Mouse (Mus musculus) neural tube, embryonic 12.5 days (tissue): Measurements from ENCODE around the gene Knstrn. TPM values are rescaled to one million over a fixed set of nuclear protein-coding genes. Genes with fewer than 3 reads are reported as not detected.

Experiments
- ATAC-seq: fragments of 200-750 bp; cut with Nextera tagmentation; 2 replicates; pipeline ENCODE4 v1.8.0; 2017; ENCODE audit warnings: low read depth, mild to moderate bottlenecking, moderate TSS enrichment, moderate library complexity; ENCODE audit not compliant: low FRiP score
- H3K27ac ChIP-seq: fragments of 300-500 bp; sonication (generic); 2 replicates; pipeline ENCODE4 v1.5.1; 2016
- H3K27me3 ChIP-seq: fragments of 300-500 bp; sonication (generic); replicated peaks from 2 replicates; pipeline ENCODE4 v1.6.1; 2016; ENCODE audit warnings: mild to moderate bottlenecking
- H3K36me3 ChIP-seq: fragments of 300-500 bp; sonication (generic); 2 replicates; pipeline ENCODE4 v1.6.1; 2016; ENCODE audit warnings: mild to moderate bottlenecking
- H3K4me1 ChIP-seq: fragments of 300-500 bp; sonication (generic); 2 replicates; pipeline ENCODE4 v1.6.1; 2016
- H3K4me2 ChIP-seq: fragments of 300-500 bp; sonication (generic); replicated peaks from 2 replicates; pipeline ENCODE4 v1.6.1; 2016; ENCODE audit warnings: mild to moderate bottlenecking
- H3K4me3 ChIP-seq: fragments of 300-500 bp; sonication (generic); 2 replicates; pipeline ENCODE4 v1.5.1; 2016
- H3K9ac ChIP-seq: fragments of 300-500 bp; sonication (generic); 2 replicates; pipeline ENCODE4 v1.6.1; 2016; ENCODE audit warnings: mild to moderate bottlenecking
- H3K9me3 ChIP-seq: fragments of 300-500 bp; sonication (generic); 2 replicates; pipeline ENCODE4 v1.6.1; 2016; ENCODE audit warnings: mild to moderate bottlenecking
- WGBS: fragments of 180-500 bp; shearing (Covaris S2); methylation state at CpG from one replicate; pipeline ENCODE4 v1.1.7; 2016; 5-methylcytosine and 5-hydroxymethylcytosine counted together
- polyA plus RNA-seq: library from polyadenylated mRNA; unstranded; fragments of >200 nt; fragmentation: Nextera tagmentation; extraction: Ambion mirVana; gene quantifications from 2 replicates; pipeline ENCODE4 v1.2.1, GENCODE M21; 2016

The Knstrn gene
- polyA plus RNA-seq, 1 experiment from 2014 or later: 90.3 TPM

DNA sequence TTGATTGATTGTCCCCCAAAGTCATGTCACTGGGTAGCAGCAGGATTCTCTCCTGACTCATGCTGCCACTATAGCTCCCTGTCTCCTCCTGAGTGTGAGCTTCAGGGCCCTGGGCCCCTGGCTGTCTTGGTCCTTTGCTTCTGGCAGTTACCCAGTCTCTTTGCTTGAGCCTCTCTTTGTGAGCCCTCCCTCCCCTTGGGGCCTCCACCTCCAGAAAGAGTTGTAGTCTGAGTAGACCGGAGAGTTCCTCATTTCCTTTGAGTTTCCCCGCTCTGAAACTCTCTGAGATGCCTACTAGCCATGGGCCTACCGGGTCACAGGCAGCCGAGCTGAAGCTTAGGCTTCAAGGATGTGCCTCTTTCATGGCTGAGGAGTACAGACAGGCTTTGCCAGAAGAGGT lies 20.2 kb upstream of the Knstrn start:
- Histone ChIP-seq H3K4me1 (peaks cover 9% of the 10 kb centered on the region; the same call in 1 of the 2 replicates), H3K9ac (no peak overlapping the region), H3K9me3 (no peaks in the 10 kb centered on the region), H3K27me3 (0 out of 2 replicates have a peak, but pooled peaks cover 18% of the 10 kb centered on the region), H3K36me3 (peaks cover 20% of the 10 kb centered on the region), H3K4me2 (no peak overlapping the region), H3K4me3 (no peak overlapping the region), H3K27ac (no peak overlapping the region)
- 79% methylated on average over 4 of the region's 4 CpGs for WGBS
- ATAC-seq: no peak

- 73% methylated on average over 4 of the region's 4 CpGs for WGBS
- H3K4me2 ChIP-seq: no peak overlapping the region
Measured at GRCm38 (mm10) chr2:118802542-118803118, 11.2 kb upstream of the Knstrn start.

GRCm38 (mm10) chr2:118804474-118804873 lies 9.3 kb upstream of the Knstrn start:
- no peak for ATAC-seq
- no peak overlapping the region for H3K27ac ChIP-seq
- 76% methylated on average over 2 of the region's 2 CpGs for WGBS
- H3K9me3 ChIP-seq: no peaks in the 10 kb centered on the region
- no peak overlapping the region for H3K4me2 ChIP-seq
- no peak overlapping the region for H3K9ac ChIP-seq
- no peaks in the 10 kb centered on the region for H3K4me1 ChIP-seq
- H3K27me3 ChIP-seq: no peaks in the 10 kb centered on the region
- no peak overlapping the region for H3K4me3 ChIP-seq
- no peaks in the 10 kb centered on the region for H3K36me3 ChIP-seq

More at GRCm38 (mm10) chr2:118802542-118803118, 11.2 kb upstream of the Knstrn start:
- Histone ChIP-seq H3K27ac (no peak overlapping the region), H3K4me3 (no peak overlapping the region), H3K36me3 (no peaks in the 10 kb centered on the region), H3K9me3 (no peaks in the 10 kb centered on the region), H3K9ac (no peak overlapping the region), H3K4me1 (no peaks in the 10 kb centered on the region), H3K27me3 (no peaks in the 10 kb centered on the region)
- no peak for ATAC-seq

- no peaks in the 10 kb centered on the region for H3K9me3 ChIP-seq
- H3K27me3 ChIP-seq: no peaks in the 10 kb centered on the region
- ATAC-seq: no peak
- H3K4me2 ChIP-seq: no peak overlapping the region
- no peak overlapping the region for H3K9ac ChIP-seq
- H3K27ac ChIP-seq: no peak overlapping the region
- no peaks in the 10 kb centered on the region for H3K4me1 ChIP-seq
- H3K36me3 ChIP-seq: no peaks in the 10 kb centered on the region
- 78% methylated on average over 3 of the region's 3 CpGs for whole genome bisulfite sequencing
- no peak overlapping the region for H3K4me3 ChIP-seq
Measured at GRCm38 (mm10) chr2:118805137-118805536, 8.7 kb upstream of the Knstrn start.

GRCm38 (mm10) chr2:118805756-118806155 lies 8.0 kb upstream of the Knstrn start:
- no peak overlapping the region for H3K9ac ChIP-seq
- 41% methylated on average over 3 of the region's 3 CpGs for WGBS
- no peak for ATAC-seq
- no peak overlapping the region for H3K4me2 ChIP-seq
- no peak overlapping the region for H3K27ac ChIP-seq
- H3K9me3 ChIP-seq: no peaks in the 10 kb centered on the region
- H3K27me3 ChIP-seq: no peaks in the 10 kb centered on the region
- no peaks in the 10 kb centered on the region for H3K4me1 ChIP-seq
- no peaks in the 10 kb centered on the region for H3K36me3 ChIP-seq
- no peak overlapping the region for H3K4me3 ChIP-seq

- Histone ChIP-seq H3K4me2 (no peak overlapping the region), H3K9ac (no peak overlapping the region), H3K27ac (no peak overlapping the region), H3K4me1 (no peaks in the 10 kb centered on the region), H3K36me3 (no peaks in the 10 kb centered on the region), H3K27me3 (no peaks in the 10 kb centered on the region), H3K4me3 (no peak overlapping the region), H3K9me3 (no peaks in the 10 kb centered on the region)
- no peak for ATAC-seq
- 77% methylated on average over 4 of the region's 4 CpGs for WGBS
Measured at GRCm38 (mm10) chr2:118806860-118807259, 6.9 kb upstream of the Knstrn start.

DNA sequence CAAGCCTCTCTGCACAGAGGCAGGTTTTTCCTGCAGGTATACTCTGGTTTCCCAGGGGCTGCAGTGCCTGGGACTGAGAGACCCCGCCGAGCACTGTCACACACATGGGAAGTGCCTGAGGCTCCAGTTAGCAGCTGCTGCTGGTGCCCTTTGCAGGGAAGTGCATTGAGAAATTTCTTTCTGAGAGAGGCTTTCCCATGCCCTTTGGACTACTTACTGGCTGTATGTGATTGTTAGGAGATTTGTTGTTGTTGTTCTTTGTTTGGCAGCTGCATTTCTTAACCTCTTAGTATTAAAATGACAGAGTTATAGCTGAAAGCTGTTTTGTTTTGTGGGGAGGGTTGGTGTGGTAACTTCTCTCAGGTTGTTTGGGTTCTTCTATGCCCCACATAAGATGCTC lies 2.9 kb upstream of the Knstrn start:
- ATAC-seq: no peak
- Histone ChIP-seq H3K4me3 (no peak overlapping the region), H3K9ac (no peak overlapping the region), H3K27ac (no peak overlapping the region), H3K4me2 (no peak overlapping the region), H3K4me1 (peaks cover 16% of the 10 kb centered on the region), H3K9me3 (no peaks in the 10 kb centered on the region), H3K27me3 (no peaks in the 10 kb centered on the region), H3K36me3 (no peaks in the 10 kb centered on the region)
- 35% methylated on average over 2 of the region's 2 CpGs for WGBS

DNA sequence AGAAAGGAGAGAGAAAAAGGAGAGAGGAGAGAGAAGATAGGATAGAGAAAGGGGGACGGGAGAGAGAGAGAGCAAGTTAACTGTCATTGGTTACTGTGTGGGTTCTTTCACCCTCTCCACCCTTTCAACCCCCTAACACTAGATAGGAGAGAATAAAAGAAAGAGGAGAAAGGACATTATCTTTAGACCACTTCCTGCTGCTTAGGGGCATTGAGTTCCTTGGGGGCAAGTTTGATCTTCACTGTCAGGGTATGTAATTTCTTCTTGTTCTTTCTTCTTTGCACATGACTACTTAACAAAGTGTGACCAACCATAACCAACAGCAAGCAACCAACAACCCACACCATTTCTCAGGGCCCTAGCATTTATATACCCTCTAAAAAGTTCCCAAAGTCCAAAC lies 1.1 kb upstream of the Knstrn start:
- Histone ChIP-seq H3K36me3 (peaks cover 3% of the 10 kb centered on the region; the same call in 1 of the 2 replicates), H3K4me3 (no peak overlapping the region), H3K27ac (no peak overlapping the region), H3K4me1 (peaks cover 18% of the 10 kb centered on the region), H3K9ac (no peak overlapping the region), H3K9me3 (no peaks in the 10 kb centered on the region), H3K27me3 (no peaks in the 10 kb centered on the region), H3K4me2 (no peak overlapping the region)
- ATAC-seq: no peak
- 64% methylated on average over 1 of the region's 1 CpGs for whole genome bisulfite sequencing

DNA sequence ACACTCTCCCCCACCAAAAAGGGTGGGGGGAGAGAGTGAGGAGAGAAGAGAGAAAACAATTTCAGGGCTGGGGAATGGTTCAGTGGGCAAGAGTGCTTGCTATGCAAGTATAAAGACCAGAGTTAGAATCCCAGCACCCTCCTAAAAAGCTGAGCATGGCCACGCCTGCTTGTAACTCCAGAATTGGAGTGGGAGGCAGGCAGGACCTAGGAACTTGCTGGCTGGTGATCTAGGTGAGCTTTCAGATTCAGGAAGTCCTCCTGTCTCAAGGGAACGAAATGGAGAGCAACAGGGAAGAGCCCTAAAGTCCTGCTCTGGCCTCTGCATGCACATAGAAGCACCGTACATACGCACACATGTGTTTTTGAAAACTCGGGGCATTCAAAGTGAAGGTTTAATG lies 9.0 kb downstream of the Knstrn start:
- Histone ChIP-seq H3K9me3 (no peaks in the 10 kb centered on the region), H3K27me3 (no peaks in the 10 kb centered on the region), H3K9ac (no peak overlapping the region), H3K4me1 (no peaks in the 10 kb centered on the region), H3K36me3 (peaks cover 60% of the 10 kb centered on the region), H3K4me3 (no peak overlapping the region), H3K27ac (no peak overlapping the region), H3K4me2 (no peak overlapping the region)
- WGBS: 96% methylated on average over 5 of the region's 5 CpGs
- no peak for ATAC-seq

DNA sequence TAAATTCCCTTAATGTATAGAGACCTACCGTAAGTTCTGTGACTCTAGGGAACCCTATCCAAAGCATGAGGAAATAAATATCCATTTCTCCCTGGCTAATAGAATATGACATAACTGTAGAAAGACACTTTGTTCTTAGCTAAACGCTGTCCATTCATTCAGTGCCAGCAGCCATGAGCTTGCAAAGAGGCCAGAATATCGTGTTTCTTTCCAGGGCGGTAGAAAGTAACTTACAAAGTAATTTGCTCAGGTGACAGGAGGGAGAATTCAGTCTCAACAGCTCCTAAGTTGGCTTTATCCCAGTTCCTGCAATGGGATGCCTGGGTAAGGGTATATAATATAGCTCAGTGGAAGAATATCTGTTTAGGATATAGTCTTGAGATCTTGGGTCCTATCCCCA lies 10.6 kb downstream of the Knstrn start:
- Histone ChIP-seq H3K4me3 (no peak overlapping the region), H3K4me2 (no peak overlapping the region), H3K27me3 (no peaks in the 10 kb centered on the region), H3K4me1 (no peaks in the 10 kb centered on the region), H3K36me3 (peaks cover 52% of the 10 kb centered on the region), H3K27ac (no peak overlapping the region), H3K9me3 (no peaks in the 10 kb centered on the region), H3K9ac (no peak overlapping the region)
- WGBS: 98% methylated on average over 4 of the region's 4 CpGs
- no peak for ATAC-seq

DNA sequence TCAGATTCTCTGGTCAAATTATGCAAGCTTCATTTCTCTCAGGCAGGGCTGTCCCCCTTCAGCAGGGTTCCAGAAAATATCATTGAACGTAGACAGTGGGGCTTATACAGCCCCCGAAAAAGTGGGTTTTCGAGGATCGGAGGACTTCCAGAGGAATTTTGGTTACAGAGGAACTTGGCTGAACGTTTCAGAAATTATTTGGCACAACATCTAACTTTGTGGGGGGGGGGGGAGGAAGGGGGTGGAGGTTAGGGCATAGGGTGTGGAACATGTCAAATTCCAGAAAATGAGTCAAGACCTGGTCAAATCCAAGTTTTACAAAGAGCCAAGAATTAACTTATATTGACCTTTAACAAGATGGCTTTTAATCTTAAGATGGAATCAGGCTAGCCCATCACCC lies 15.3 kb downstream of the Knstrn start:
- ATAC-seq: no peak
- Histone ChIP-seq H3K4me2 (no peak overlapping the region), H3K9ac (no peak overlapping the region), H3K27me3 (no peaks in the 10 kb centered on the region), H3K36me3 (peaks cover 77% of the 10 kb centered on the region), H3K9me3 (no peaks in the 10 kb centered on the region), H3K27ac (no peak overlapping the region), H3K4me1 (no peaks in the 10 kb centered on the region), H3K4me3 (no peak overlapping the region)
- WGBS: 92% methylated on average over 5 of the region's 5 CpGs

- Histone ChIP-seq H3K9me3 (no peaks in the 10 kb centered on the region), H3K9ac (no peak overlapping the region), H3K27ac (no peak overlapping the region), H3K36me3 (peaks cover 54% of the 10 kb centered on the region), H3K27me3 (no peaks in the 10 kb centered on the region), H3K4me3 (no peak overlapping the region), H3K4me1 (no peaks in the 10 kb centered on the region), H3K4me2 (no peak overlapping the region)
- WGBS: 96% methylated on average over 6 of the region's 6 CpGs
- no peak for ATAC-seq
Measured at GRCm38 (mm10) chr2:118834061-118834460, 20.3 kb downstream of the Knstrn start.

DNA sequence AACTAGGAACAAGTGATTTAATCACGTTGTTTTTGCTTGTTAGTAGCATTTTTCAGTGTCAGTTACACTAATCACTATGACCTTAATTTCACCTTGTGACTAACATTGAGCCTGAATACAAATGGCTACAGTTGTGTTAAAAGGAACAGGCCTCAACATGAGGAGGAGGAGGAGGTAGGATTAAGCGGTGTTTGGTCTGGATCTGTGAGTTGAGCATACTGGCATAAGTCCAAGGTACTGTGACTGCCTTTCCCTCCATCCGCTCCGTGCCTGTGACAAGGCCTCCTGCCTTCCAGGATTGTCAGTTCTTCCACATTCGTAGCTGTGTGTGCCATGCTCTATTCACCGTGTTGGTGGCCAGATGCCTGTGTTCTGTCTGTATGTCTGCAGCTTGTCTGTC lies 21.3 kb downstream of the Knstrn start:
- no peaks in the 10 kb centered on the region for H3K9me3 ChIP-seq
- H3K27ac ChIP-seq: no peak overlapping the region
- H3K27me3 ChIP-seq: no peaks in the 10 kb centered on the region
- no peaks in the 10 kb centered on the region for H3K4me1 ChIP-seq
- H3K36me3 ChIP-seq: peaks cover 47% of the 10 kb centered on the region
- ATAC-seq: no peak
- WGBS: 90% methylated on average over 6 of the region's 6 CpGs
- H3K4me3 ChIP-seq: no peak overlapping the region
- H3K4me2 ChIP-seq: no peak overlapping the region
- no peak overlapping the region for H3K9ac ChIP-seq
